Mouse (Mus musculus) brain, adult 2 months (tissue): Measurements from ENCODE around the gene Phlpp1.

Experiments used
- DNase-seq: peaks from one replicate; pipeline ENCODE4 v3.0.0; 2011; ENCODE audit warnings: low read depth, low spot score

Phlpp1 gene

GRCm38 (mm10) chr1:106314476-106314875, 142.9 kb downstream of the Phlpp1 start:
- peak; percentile 51 for DNase-seq

GRCm38 (mm10) chr1:106316641-106317304, 145.2 kb downstream of the Phlpp1 start:
- no peak for DNase-seq

- DNase-seq: no peak
These were observed 146.8 kb downstream of the Phlpp1 start for GRCm38 (mm10) chr1:106318341-106318740.

GRCm38 (mm10) chr1:106320583-106320982, 149.0 kb downstream of the Phlpp1 start:
- DNase-seq: no peak

GRCm38 (mm10) chr1:106321432-106322126, 150.0 kb downstream of the Phlpp1 start:
- no peak for DNase-seq

- DNase-seq: no peak
These were observed 155.1 kb downstream of the Phlpp1 start for GRCm38 (mm10) chr1:106326691-106327090.

- peak; percentile 38 for DNase-seq
These were observed 170.5 kb downstream of the Phlpp1 start for GRCm38 (mm10) chr1:106342100-106342499.

GRCm38 (mm10) chr1:106345265-106345664, 173.7 kb downstream of the Phlpp1 start:
- no peak for DNase-seq

GRCm38 (mm10) chr1:106346776-106347175, 175.2 kb downstream of the Phlpp1 start:
- DNase-seq: no peak

GRCm38 (mm10) chr1:106349116-106349515, 177.6 kb downstream of the Phlpp1 start:
- no peak for DNase-seq

- DNase-seq: no peak
These were observed 180.0 kb downstream of the Phlpp1 start for GRCm38 (mm10) chr1:106351512-106351911.

- DNase-seq: peak; percentile 87
These were observed 181.4 kb downstream of the Phlpp1 start for GRCm38 (mm10) chr1:106352801-106353511.

GRCm38 (mm10) chr1:106353993-106354392, 182.4 kb downstream of the Phlpp1 start:
- no peak for DNase-seq

- no peak for DNase-seq
These were observed 187.9 kb downstream of the Phlpp1 start for GRCm38 (mm10) chr1:106359474-106359873.

GRCm38 (mm10) chr1:106362841-106363604, 191.5 kb downstream of the Phlpp1 start:
- no peak for DNase-seq

GRCm38 (mm10) chr1:106369330-106369729, 197.8 kb downstream of the Phlpp1 start:
- DNase-seq: peak; percentile 41

- no peak for DNase-seq
These were observed 200.9 kb downstream of the Phlpp1 start for GRCm38 (mm10) chr1:106372446-106372845.

- DNase-seq: no peak
These were observed 202.1 kb downstream of the Phlpp1 start for GRCm38 (mm10) chr1:106373656-106374055.

GRCm38 (mm10) chr1:106374274-106374673, 202.7 kb downstream of the Phlpp1 start:
- DNase-seq: peak; percentile 16

- no peak for DNase-seq
These were observed 203.4 kb downstream of the Phlpp1 start for GRCm38 (mm10) chr1:106374971-106375370.

- DNase-seq: no peak
These were observed 204.5 kb downstream of the Phlpp1 start for GRCm38 (mm10) chr1:106376003-106376402.

- no peak for DNase-seq
These were observed 208.9 kb downstream of the Phlpp1 start for GRCm38 (mm10) chr1:106380465-106380864.
